Mouse (Mus musculus) embryonic facial prominence, embryonic 14.5 days (tissue): ENCODE data around the gene Sp100. TPM values are rescaled to one million over a fixed set of nuclear protein-coding genes. Genes with fewer than 3 reads are reported as not detected.
"Not testable (repeated sequence)": the region's sequence is repeated elsewhere in the genome, so short reads cannot be mapped to it uniquely, and the experiment has no call there.

Experiments
- ATAC-seq: fragments of 200-750 bp; cut with Nextera tagmentation; 2 replicates; pipeline ENCODE4 v1.8.0; 2017; ENCODE audit warnings: low read depth, moderate number of reproducible peaks, moderate TSS enrichment
- DNase-seq: peaks from one replicate; pipeline ENCODE4 v3.0.0-alpha.2; 2015; ENCODE audit warnings: low spot score
- H3K27ac ChIP-seq: fragments of 300-500 bp; sonication (generic); replicated peaks from 2 replicates; pipeline ENCODE4 v1.5.1; 2014; ENCODE audit warnings: low read depth, mild to moderate bottlenecking, low read length, moderate library complexity
- H3K27me3 ChIP-seq: fragments of 300-500 bp; sonication (generic); replicated peaks from 2 replicates; pipeline ENCODE4 v1.6.1; 2014; ENCODE audit warnings: low read length; ENCODE audit not compliant: control insufficient read depth, insufficient read depth
- H3K36me3 ChIP-seq: fragments of 300-500 bp; sonication (generic); 2 replicates; pipeline ENCODE4 v1.6.1; 2014; ENCODE audit warnings: low read length, mixed read lengths; ENCODE audit not compliant: control insufficient read depth, insufficient read depth
- H3K4me1 ChIP-seq: fragments of 300-500 bp; sonication (generic); 2 replicates; pipeline ENCODE4 v1.6.1; 2014; ENCODE audit warnings: antibody characterized with exemption, low read length; ENCODE audit not compliant: control insufficient read depth, insufficient read depth
- H3K4me2 ChIP-seq: fragments of 300-500 bp; sonication (generic); 2 replicates; pipeline ENCODE4 v1.6.1; 2014; ENCODE audit warnings: low read depth, mild to moderate bottlenecking, low read length, moderate library complexity, mixed read lengths
- H3K4me3 ChIP-seq: fragments of 300-500 bp; sonication (generic); 2 replicates; pipeline ENCODE4 v1.5.1; 2014; ENCODE audit warnings: low read depth, mild to moderate bottlenecking, low read length
- H3K9ac ChIP-seq: fragments of 300-500 bp; sonication (generic); 2 replicates; pipeline ENCODE4 v1.6.1; 2014; ENCODE audit warnings: low read depth, mild to moderate bottlenecking, low read length, moderate library complexity, mixed read lengths
- H3K9me3 ChIP-seq: fragments of 300-500 bp; sonication (generic); 2 replicates; pipeline ENCODE4 v1.6.1; 2016; ENCODE audit warnings: low read length; ENCODE audit not compliant: control insufficient read depth
- WGBS: fragments of 180-500 bp; shearing (Covaris S2); extraction: QIAGEN DNeasy Blood & Tissue Kit; methylation state at CpG from one replicate; pipeline ENCODE4 v1.1.7; 2014; 5-methylcytosine and 5-hydroxymethylcytosine counted together
- polyA plus RNA-seq: library from polyadenylated mRNA; unstranded; fragments of >200 nt; fragmentation: Nextera tagmentation; extraction: Ambion mirVana; gene quantifications from 2 replicates; pipeline ENCODE4 v1.2.1, GENCODE M21; 2014

The Sp100 gene
- 2.2 and 2.4 TPM in 2 replicates for polyA plus RNA-seq

- DNase-seq, H3K4me1 ChIP-seq, ATAC-seq, H3K9me3 ChIP-seq, H3K27me3 ChIP-seq, H3K4me2 ChIP-seq, H3K9ac ChIP-seq, H3K36me3 ChIP-seq, H3K4me3 ChIP-seq, H3K27ac ChIP-seq: not testable (repeated sequence)
- 61% methylated on average over 6 of the region's 6 CpGs for WGBS
Measured at GRCm38 (mm10) chr1:85649881-85650280, at the start of gene Sp100. Gene Sp100, plus strand, starts transcription at chr1:85649988.

- not testable (repeated sequence) for H3K27me3 ChIP-seq, H3K27ac ChIP-seq, H3K9me3 ChIP-seq, DNase-seq, H3K4me3 ChIP-seq, H3K9ac ChIP-seq, H3K4me2 ChIP-seq, ATAC-seq, H3K4me1 ChIP-seq, H3K36me3 ChIP-seq
- no CpG with 5 or more reads among the region's 5 CpGs for WGBS
Measured at GRCm38 (mm10) chr1:85600078-85600477, 49.7 kb upstream of the Sp100 start, which contains the start of gene Sp140. Gene Sp140, plus strand, starts transcription at chr1:85600378.

- not testable (repeated sequence) for H3K27ac ChIP-seq, DNase-seq, H3K36me3 ChIP-seq, H3K4me3 ChIP-seq, ATAC-seq, H3K4me2 ChIP-seq, H3K9me3 ChIP-seq, H3K27me3 ChIP-seq, H3K4me1 ChIP-seq, H3K9ac ChIP-seq
- 63% methylated on average over 4 of the region's 4 CpGs for WGBS
Measured at GRCm38 (mm10) chr1:85600794-85601193, 49.0 kb upstream of the Sp100 start.

- ATAC-seq, H3K4me3 ChIP-seq, H3K9me3 ChIP-seq, H3K9ac ChIP-seq, H3K4me1 ChIP-seq, H3K36me3 ChIP-seq, H3K4me2 ChIP-seq, H3K27me3 ChIP-seq, DNase-seq, H3K27ac ChIP-seq: not testable (repeated sequence)
- WGBS = no CpG with 5 or more reads among the region's 1 CpGs
Measured at GRCm38 (mm10) chr1:85604341-85604740, 45.4 kb upstream of the Sp100 start.

- WGBS = 83% methylated on average over 3 of the region's 4 CpGs
- not testable (repeated sequence) for H3K27me3 ChIP-seq, DNase-seq, H3K9ac ChIP-seq, H3K27ac ChIP-seq, H3K4me1 ChIP-seq, H3K36me3 ChIP-seq, H3K4me3 ChIP-seq, H3K4me2 ChIP-seq, ATAC-seq, H3K9me3 ChIP-seq
Measured at GRCm38 (mm10) chr1:85608361-85608760, 41.4 kb upstream of the Sp100 start.

GRCm38 (mm10) chr1:85610581-85610980, 39.2 kb upstream of the Sp100 start:
- H3K9ac ChIP-seq, H3K4me2 ChIP-seq, H3K4me3 ChIP-seq, H3K36me3 ChIP-seq, ATAC-seq, H3K4me1 ChIP-seq, H3K27ac ChIP-seq, H3K9me3 ChIP-seq, H3K27me3 ChIP-seq, DNase-seq: not testable (repeated sequence)
- no CpG with 5 or more reads among the region's 4 CpGs for WGBS

GRCm38 (mm10) chr1:85615096-85615495, 34.7 kb upstream of the Sp100 start:
- not testable (repeated sequence) for H3K9me3 ChIP-seq, H3K4me3 ChIP-seq, H3K9ac ChIP-seq, H3K27ac ChIP-seq, H3K4me1 ChIP-seq, H3K4me2 ChIP-seq, H3K27me3 ChIP-seq, ATAC-seq, DNase-seq, H3K36me3 ChIP-seq
- 84% methylated on average over 3 of the region's 3 CpGs for WGBS

GRCm38 (mm10) chr1:85615819-85616218, 34.0 kb upstream of the Sp100 start:
- H3K27ac ChIP-seq, H3K9ac ChIP-seq, H3K4me3 ChIP-seq, H3K36me3 ChIP-seq, H3K4me2 ChIP-seq, H3K4me1 ChIP-seq, H3K27me3 ChIP-seq, DNase-seq, ATAC-seq, H3K9me3 ChIP-seq: not testable (repeated sequence)
- 62% methylated on average over 3 of the region's 3 CpGs for WGBS

- not testable (repeated sequence) for H3K4me3 ChIP-seq, H3K36me3 ChIP-seq, H3K4me1 ChIP-seq, H3K4me2 ChIP-seq, H3K9ac ChIP-seq, H3K27me3 ChIP-seq, ATAC-seq, H3K27ac ChIP-seq, H3K9me3 ChIP-seq, DNase-seq
- 58% methylated on average over 4 of the region's 5 CpGs for WGBS
Measured at GRCm38 (mm10) chr1:85617161-85617560, 32.6 kb upstream of the Sp100 start.
